Mouse (Mus musculus) lung, embryonic 14.5 days (tissue): Measurements from ENCODE around the gene Sgpl1. TPM values are rescaled to one million over a fixed set of nuclear protein-coding genes. Genes with fewer than 3 reads are reported as not detected.

Source experiments
- ATAC-seq: fragments of 200-750 bp; cut with Nextera tagmentation; 2 replicates; pipeline ENCODE4 v1.8.0; 2017; ENCODE audit warnings: mild to moderate bottlenecking, moderate TSS enrichment, moderate library complexity; ENCODE audit not compliant: insufficient read depth
- DNase-seq: peaks from one replicate; pipeline ENCODE4 v3.0.0-alpha.2; 2015
- H3K27ac ChIP-seq: fragments of 300-500 bp; sonication (generic); 2 replicates; pipeline ENCODE4 v1.5.1; 2014; ENCODE audit warnings: low read depth, mild to moderate bottlenecking, moderate library complexity
- H3K27me3 ChIP-seq: fragments of 300-500 bp; sonication (generic); 2 replicates; pipeline ENCODE4 v1.6.1; 2014; ENCODE audit warnings: low read length, control low read depth; ENCODE audit not compliant: insufficient read depth
- H3K36me3 ChIP-seq: fragments of 300-500 bp; sonication (generic); 2 replicates; pipeline ENCODE4 v1.6.1; 2014; ENCODE audit warnings: control low read depth; ENCODE audit not compliant: insufficient read depth
- H3K4me1 ChIP-seq: fragments of 300-500 bp; sonication (generic); 2 replicates; pipeline ENCODE4 v1.6.1; 2014; ENCODE audit warnings: antibody characterized with exemption, control low read depth; ENCODE audit not compliant: insufficient read depth
- H3K4me2 ChIP-seq: fragments of 300-500 bp; sonication (generic); 2 replicates; pipeline ENCODE4 v1.6.1; 2014; ENCODE audit warnings: mild to moderate bottlenecking
- H3K4me3 ChIP-seq: fragments of 300-500 bp; sonication (generic); 2 replicates; pipeline ENCODE4 v1.5.1; 2014; ENCODE audit warnings: low read depth, low read length
- H3K9ac ChIP-seq: fragments of 300-500 bp; sonication (generic); 2 replicates; pipeline ENCODE4 v1.6.1; 2014
- H3K9me3 ChIP-seq: fragments of 300-500 bp; sonication (generic); 2 replicates; pipeline ENCODE4 v1.6.1; 2016; ENCODE audit warnings: low read depth, low read length, control low read depth
- CTCF ChIP-seq: IDR thresholded peaks from 2 replicates; pipeline ENCODE4 v1.5.1; 2016; ENCODE audit warnings: antibody characterized with exemption, low read depth
- WGBS: fragments of 180-500 bp; shearing (Covaris S2); extraction: QIAGEN DNeasy Blood & Tissue Kit; methylation state at CpG from one replicate; pipeline ENCODE4 v1.1.7; 2014; 5-methylcytosine and 5-hydroxymethylcytosine counted together
- polyA plus RNA-seq: library from polyadenylated mRNA; unstranded; fragments of >200 nt; fragmentation: Nextera tagmentation; extraction: Ambion mirVana; gene quantifications from 2 replicates; pipeline ENCODE4 v1.2.1, GENCODE M21; 2014

Gene Sgpl1
- 74.3 and 77.6 TPM in 2 replicates for polyA plus RNA-seq

- peak within 1 kb of the TSS; percentile 89 for H3K4me2 ChIP-seq
- H3K27me3 ChIP-seq, result no peaks in the 10 kb centered on the region
- H3K4me1 ChIP-seq, result 0 out of 2 replicates have a peak, but pooled peaks cover 3% of the 10 kb centered on the region
- peak within 1 kb of the TSS; percentile 94 for H3K27ac ChIP-seq
- peak; percentile 79 for TF ChIP-seq CTCF
- DNase-seq, result peak; percentile 93
- H3K36me3 ChIP-seq, result no peaks in the 10 kb centered on the region
- peak; percentile 86 for ATAC-seq
- H3K4me3 ChIP-seq, result peak within 1 kb of the TSS; percentile 75
- H3K9ac ChIP-seq, result peak within 1 kb of the TSS; percentile 82
- H3K9me3 ChIP-seq, result no peaks in the 10 kb centered on the region
- under 1% methylated on average over 78 of the region's 82 CpGs for WGBS
Observed at GRCm38 (mm10) chr10:61147157-61148040, at the start of gene Sgpl1. Gene Sgpl1 (minus strand): TSS chr10:61147703.

GRCm38 (mm10) chr10:61195718-61196291 lies 48.3 kb upstream of the Sgpl1 start:
- no peaks in the 10 kb centered on the region for H3K36me3 ChIP-seq
- WGBS, result 73% methylated on average over 5 of the region's 5 CpGs
- TF ChIP-seq CTCF, result no peak
- no peaks in the 10 kb centered on the region for H3K27me3 ChIP-seq
- no peak overlapping the region for H3K27ac ChIP-seq
- no peak overlapping the region for H3K4me3 ChIP-seq
- no peaks in the 10 kb centered on the region for H3K4me1 ChIP-seq
- H3K4me2 ChIP-seq, result no peak overlapping the region
- ATAC-seq, result peak; percentile 52; the same call in 1 of the 2 replicates
- DNase-seq, result peak; percentile 61
- no peak overlapping the region for H3K9ac ChIP-seq
- H3K9me3 ChIP-seq, result no peaks in the 10 kb centered on the region

DNA sequence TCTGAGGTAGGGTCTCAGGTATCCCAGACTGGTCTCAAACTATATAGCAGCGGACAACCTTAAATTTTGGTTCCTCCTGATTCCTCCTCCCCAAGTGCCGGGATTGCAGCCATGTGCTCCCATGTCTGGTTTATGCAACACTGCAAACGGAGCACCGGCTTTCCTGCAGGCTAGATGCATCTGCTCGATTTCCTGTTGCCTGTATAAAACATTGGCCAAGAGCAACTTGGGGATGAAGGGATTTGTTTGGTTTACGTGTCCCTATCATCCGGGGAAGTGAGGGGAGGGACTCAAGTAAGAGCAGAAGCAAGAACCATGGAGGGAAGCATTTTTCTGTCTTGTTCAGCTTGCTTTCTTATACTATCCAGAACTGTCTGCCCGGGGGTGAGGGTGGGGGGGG lies 47.7 kb upstream of the Sgpl1 start:
- no peak overlapping the region for H3K4me3 ChIP-seq
- ATAC-seq, result no peak
- H3K36me3 ChIP-seq, result no peaks in the 10 kb centered on the region
- H3K27ac ChIP-seq, result no peak overlapping the region
- TF ChIP-seq CTCF, result no peak
- WGBS, result 52% methylated on average over 8 of the region's 8 CpGs
- peak; percentile 26 for DNase-seq
- H3K4me2 ChIP-seq, result no peak overlapping the region
- H3K9ac ChIP-seq, result no peak overlapping the region
- H3K4me1 ChIP-seq, result no peaks in the 10 kb centered on the region
- no peaks in the 10 kb centered on the region for H3K9me3 ChIP-seq
- H3K27me3 ChIP-seq, result no peaks in the 10 kb centered on the region

- DNase-seq (no peak), ATAC-seq (no peak)
- TF ChIP-seq CTCF, result no peak
- 71% methylated on average over 9 of the region's 9 CpGs for WGBS
- Histone ChIP-seq H3K27ac (no peak overlapping the region), H3K36me3 (no peaks in the 10 kb centered on the region), H3K4me1 (no peaks in the 10 kb centered on the region), H3K4me3 (no peak overlapping the region), H3K27me3 (no peaks in the 10 kb centered on the region), H3K9me3 (no peaks in the 10 kb centered on the region), H3K9ac (no peak overlapping the region), H3K4me2 (no peak overlapping the region)
Observed at GRCm38 (mm10) chr10:61194611-61195010, 47.1 kb upstream of the Sgpl1 start.

GRCm38 (mm10) chr10:61188010-61188409 lies 40.5 kb upstream of the Sgpl1 start:
- no peak overlapping the region for H3K4me2 ChIP-seq
- ATAC-seq, result no peak
- TF ChIP-seq CTCF, result no peak
- no peaks in the 10 kb centered on the region for H3K36me3 ChIP-seq
- H3K9me3 ChIP-seq, result no peaks in the 10 kb centered on the region
- 57% methylated on average over 3 of the region's 3 CpGs for WGBS
- H3K9ac ChIP-seq, result no peak overlapping the region
- no peak overlapping the region for H3K27ac ChIP-seq
- no peak for DNase-seq
- no peaks in the 10 kb centered on the region for H3K27me3 ChIP-seq
- no peak overlapping the region for H3K4me3 ChIP-seq
- H3K4me1 ChIP-seq, result no peaks in the 10 kb centered on the region

GRCm38 (mm10) chr10:61187001-61187400 lies 39.5 kb upstream of the Sgpl1 start:
- 56% methylated on average over 3 of the region's 3 CpGs for WGBS
- Histone ChIP-seq H3K9ac (no peak overlapping the region), H3K4me3 (no peak overlapping the region), H3K27ac (no peak overlapping the region), H3K36me3 (no peaks in the 10 kb centered on the region), H3K9me3 (no peaks in the 10 kb centered on the region), H3K4me2 (no peak overlapping the region), H3K4me1 (no peaks in the 10 kb centered on the region), H3K27me3 (no peaks in the 10 kb centered on the region)
- ATAC-seq (no peak), DNase-seq (peak; percentile 30)
- no peak for TF ChIP-seq CTCF

GRCm38 (mm10) chr10:61179927-61180326 lies 32.4 kb upstream of the Sgpl1 start:
- Histone ChIP-seq H3K4me2 (no peak overlapping the region), H3K27me3 (no peaks in the 10 kb centered on the region), H3K4me1 (peaks cover 6% of the 10 kb centered on the region), H3K9me3 (no peaks in the 10 kb centered on the region), H3K36me3 (no peaks in the 10 kb centered on the region), H3K4me3 (no peak overlapping the region), H3K27ac (no peak overlapping the region), H3K9ac (no peak overlapping the region)
- no peak for TF ChIP-seq CTCF
- peak; percentile 28 for DNase-seq
- 63% methylated on average over 6 of the region's 6 CpGs for WGBS
- ATAC-seq, result no peak
